Mouse (Mus musculus): ENCODE measurements around the gene Nme9. TPM values are rescaled to one million over a fixed set of nuclear protein-coding genes. Genes with fewer than 3 reads are reported as not detected.
A peak's percentile ranks its signal among the peaks of the same experiment; 100 is the strongest.

Gene Nme9
- polyA plus RNA-seq, 1 experiment from 2014 or later: not detected

DNA sequence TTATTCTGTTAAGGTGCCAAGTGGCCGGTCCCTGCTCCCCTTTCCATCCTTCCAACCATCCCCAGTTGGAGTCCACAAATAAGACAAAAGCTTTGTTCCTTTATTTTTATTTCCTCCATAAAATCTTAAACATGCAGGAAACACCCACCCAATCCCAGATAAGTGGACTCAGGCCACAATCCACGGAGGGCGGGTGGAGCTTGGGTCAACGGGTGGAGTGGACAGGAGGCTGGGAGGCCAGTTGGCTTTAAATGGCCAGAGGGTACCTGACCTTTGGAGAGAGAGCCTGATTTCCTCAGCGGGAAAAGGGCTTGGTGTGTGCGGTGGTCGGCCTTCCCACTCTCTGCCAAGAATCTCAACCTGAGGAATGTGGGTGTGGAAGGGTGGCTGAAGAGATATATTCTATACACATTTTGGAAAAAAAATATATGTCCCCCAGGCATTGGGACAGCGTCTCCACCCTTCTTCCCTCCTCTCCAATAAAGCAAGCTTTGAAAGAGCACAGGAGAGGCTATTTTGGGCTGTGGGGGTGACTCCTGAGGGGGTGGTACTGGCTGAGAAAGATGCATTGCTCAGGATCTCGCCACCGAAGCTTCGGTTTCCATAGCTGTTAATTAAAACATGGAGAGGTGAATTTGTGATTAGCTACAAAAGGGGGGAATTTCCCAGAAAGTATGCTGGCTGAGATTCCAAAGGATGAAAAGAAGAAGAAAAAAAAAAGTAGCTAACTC lies 22.5 kb upstream of the Nme9 start:
- Histone ChIP-seq H3K36me3 (no peaks in the 10 kb centered on the region), H3K27ac (peak overlapping the region; percentile 33; the same call in 1 of the 2 replicates), H3K4me1 (peaks cover 51% of the 10 kb centered on the region), H3K9me3 (no peaks in the 10 kb centered on the region), H3K4me2 (no peak overlapping the region), H3K9ac (no peak overlapping the region), H3K27me3 (no peaks in the 10 kb centered on the region), H3K4me3 (no peak overlapping the region)
- 49% methylated on average over 11 of the region's 11 CpGs for WGBS
- no peak for ATAC-seq (ENCODE audit: insufficient number of reproducible peaks, low FRiP score, low TSS enrichment, low read depth)

DNA sequence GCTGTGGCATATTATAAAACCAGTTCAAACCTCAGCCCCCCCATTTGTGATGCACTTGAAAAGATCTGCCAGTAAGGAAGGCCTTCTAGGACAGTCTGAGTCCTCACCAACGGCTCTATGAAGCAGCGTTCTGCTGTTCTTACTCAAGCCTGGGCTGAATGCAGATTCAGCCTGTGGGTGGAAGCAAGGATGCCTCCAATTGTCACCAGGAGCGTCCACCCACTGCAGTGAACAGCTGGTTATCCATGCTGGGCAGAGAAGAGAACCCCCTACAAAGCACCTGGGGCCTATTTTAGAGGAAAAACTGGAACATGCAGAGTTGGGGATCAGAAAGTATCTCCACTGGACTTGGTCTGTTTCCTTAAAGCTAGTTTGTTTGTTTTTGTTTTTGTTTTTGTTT lies 21.4 kb upstream of the Nme9 start:
- no peak for ATAC-seq (ENCODE audit: insufficient number of reproducible peaks, low FRiP score, low TSS enrichment, low read depth)
- no peaks in the 10 kb centered on the region for H3K9me3 ChIP-seq
- WGBS: 79% methylated on average over 3 of the region's 3 CpGs
- H3K4me2 ChIP-seq: no peak overlapping the region
- H3K4me3 ChIP-seq: no peak overlapping the region
- no peaks in the 10 kb centered on the region for H3K36me3 ChIP-seq
- H3K4me1 ChIP-seq: peaks cover 47% of the 10 kb centered on the region
- no peak overlapping the region for H3K9ac ChIP-seq
- H3K27ac ChIP-seq: no peak overlapping the region
- no peaks in the 10 kb centered on the region for H3K27me3 ChIP-seq

GRCm38 (mm10) chr9:99430806-99431205 lies 20.5 kb upstream of the Nme9 start:
- ATAC-seq (ENCODE audit: insufficient number of reproducible peaks, low FRiP score, low TSS enrichment, low read depth): no peak
- Histone ChIP-seq H3K27ac (no peak overlapping the region), H3K27me3 (no peaks in the 10 kb centered on the region), H3K4me3 (no peak overlapping the region), H3K36me3 (no peaks in the 10 kb centered on the region), H3K9ac (no peak overlapping the region), H3K4me2 (no peak overlapping the region), H3K9me3 (no peaks in the 10 kb centered on the region), H3K4me1 (peaks cover 48% of the 10 kb centered on the region)
- 70% methylated on average over 6 of the region's 6 CpGs for WGBS

DNA sequence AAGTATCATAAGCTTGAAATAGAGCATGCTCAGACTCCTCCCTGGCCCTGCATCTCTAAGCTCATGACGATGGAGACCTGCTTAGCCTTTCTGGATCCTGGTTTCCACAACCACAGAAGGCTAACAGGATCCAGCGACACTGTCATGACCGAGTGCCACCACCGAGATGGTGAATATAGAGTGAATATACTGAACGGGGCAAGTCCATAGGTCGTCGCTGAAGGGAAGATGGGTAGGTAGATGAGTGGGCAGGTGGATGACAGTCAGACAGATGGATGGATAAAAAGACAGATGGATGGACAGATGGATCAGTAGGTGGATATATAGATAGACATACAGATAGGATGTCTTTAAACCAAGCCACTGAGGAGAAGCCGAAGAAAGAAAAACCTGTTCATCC lies 19.9 kb upstream of the Nme9 start:
- WGBS: 86% methylated on average over 8 of the region's 8 CpGs
- no peak overlapping the region for H3K4me3 ChIP-seq
- H3K9ac ChIP-seq: no peak overlapping the region
- H3K36me3 ChIP-seq: no peaks in the 10 kb centered on the region
- H3K9me3 ChIP-seq: no peaks in the 10 kb centered on the region
- H3K4me2 ChIP-seq: no peak overlapping the region
- H3K27me3 ChIP-seq: no peaks in the 10 kb centered on the region
- peaks cover 50% of the 10 kb centered on the region for H3K4me1 ChIP-seq
- no peak for ATAC-seq (ENCODE audit: insufficient number of reproducible peaks, low FRiP score, low TSS enrichment, low read depth)
- no peak overlapping the region for H3K27ac ChIP-seq

- no peak for ATAC-seq (ENCODE audit: insufficient number of reproducible peaks, low FRiP score, low TSS enrichment, low read depth)
- 59% methylated on average over 6 of the region's 6 CpGs for WGBS
- Histone ChIP-seq H3K36me3 (no peaks in the 10 kb centered on the region), H3K4me1 (peaks cover 51% of the 10 kb centered on the region), H3K9ac (no peak overlapping the region), H3K27ac (no peak overlapping the region), H3K9me3 (no peaks in the 10 kb centered on the region), H3K27me3 (no peaks in the 10 kb centered on the region), H3K4me2 (no peak overlapping the region), H3K4me3 (no peak overlapping the region)
Observed at GRCm38 (mm10) chr9:99431963-99432362, 19.3 kb upstream of the Nme9 start.

DNA sequence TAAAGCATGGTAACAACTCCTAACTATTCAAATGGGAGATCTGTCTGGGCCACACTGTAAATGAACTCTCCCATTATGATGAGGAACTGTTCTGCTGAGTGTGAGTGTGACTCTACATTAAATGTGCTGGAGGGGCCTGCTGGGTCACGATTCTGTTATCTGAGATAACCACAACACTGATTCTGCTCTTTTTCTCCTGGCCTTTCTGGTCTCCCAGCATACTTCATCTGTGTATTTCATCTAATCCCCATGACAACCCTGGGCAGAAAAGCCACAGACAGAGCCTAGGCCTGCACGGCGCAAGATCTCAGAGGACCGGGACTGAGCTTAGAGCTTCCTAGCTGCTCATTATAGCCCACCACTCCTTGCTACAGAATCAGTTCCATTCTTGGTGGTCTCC lies 18.8 kb upstream of the Nme9 start:
- no peaks in the 10 kb centered on the region for H3K9me3 ChIP-seq
- WGBS: 89% methylated on average over 4 of the region's 4 CpGs

DNA sequence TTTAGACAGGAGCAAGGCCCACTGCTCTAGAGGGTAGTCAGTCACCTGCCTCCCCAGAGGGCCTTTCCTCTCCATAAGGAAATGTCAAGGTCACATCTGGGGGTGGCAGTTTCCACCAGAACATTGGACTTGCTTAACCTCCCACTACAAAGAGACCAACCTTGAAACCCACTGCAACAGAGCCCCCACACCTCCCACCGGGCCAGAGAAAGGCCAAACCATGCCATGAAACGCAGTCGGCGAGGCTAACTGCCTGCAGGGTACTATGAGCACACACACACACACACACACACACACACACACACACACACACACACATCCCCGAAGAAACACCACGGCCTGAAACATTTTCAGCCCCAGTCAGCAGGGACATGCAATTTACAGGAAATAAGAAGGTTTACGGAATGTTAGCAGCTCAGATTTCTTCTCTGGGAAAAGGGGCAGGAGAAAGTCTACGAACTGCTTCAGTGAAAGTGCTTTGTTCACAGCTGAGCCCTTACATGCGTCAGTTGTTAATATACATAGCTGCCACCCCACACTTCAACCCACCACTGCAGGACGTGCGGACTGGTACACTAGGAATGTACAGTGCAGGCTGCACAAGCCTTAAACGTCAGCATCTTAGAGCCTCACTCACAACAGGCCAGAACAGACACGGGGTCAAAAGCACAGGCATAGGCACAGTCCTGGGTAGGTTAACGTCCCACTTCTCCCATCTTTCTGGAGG lies 16.2 kb upstream of the Nme9 start:
- peaks cover 43% of the 10 kb centered on the region for H3K4me1 ChIP-seq
- peak overlapping the region; percentile 74 for H3K9ac ChIP-seq
- H3K27me3 ChIP-seq: peaks cover 18% of the 10 kb centered on the region
- WGBS: 12% methylated on average over 14 of the region's 14 CpGs
- ATAC-seq (ENCODE audit: insufficient number of reproducible peaks, low FRiP score, low TSS enrichment, low read depth): peak; percentile 43; the same call in 1 of the 2 replicates
- peak overlapping the region; percentile 79 for H3K4me3 ChIP-seq
- H3K27ac ChIP-seq: peak overlapping the region; percentile 90
- peak overlapping the region; percentile 81 for H3K4me2 ChIP-seq
- H3K36me3 ChIP-seq: no peaks in the 10 kb centered on the region
- no peaks in the 10 kb centered on the region for H3K9me3 ChIP-seq

More for the DNA sequence above, 18.8 kb upstream of the Nme9 start:
- Histone ChIP-seq H3K27ac (no peak overlapping the region), H3K4me2 (no peak overlapping the region), H3K36me3 (no peaks in the 10 kb centered on the region), H3K4me1 (peaks cover 56% of the 10 kb centered on the region), H3K27me3 (peaks cover 2% of the 10 kb centered on the region), H3K4me3 (no peak overlapping the region), H3K9ac (no peak overlapping the region)
- no peak for ATAC-seq (ENCODE audit: insufficient number of reproducible peaks, low FRiP score, low TSS enrichment, low read depth)

DNA sequence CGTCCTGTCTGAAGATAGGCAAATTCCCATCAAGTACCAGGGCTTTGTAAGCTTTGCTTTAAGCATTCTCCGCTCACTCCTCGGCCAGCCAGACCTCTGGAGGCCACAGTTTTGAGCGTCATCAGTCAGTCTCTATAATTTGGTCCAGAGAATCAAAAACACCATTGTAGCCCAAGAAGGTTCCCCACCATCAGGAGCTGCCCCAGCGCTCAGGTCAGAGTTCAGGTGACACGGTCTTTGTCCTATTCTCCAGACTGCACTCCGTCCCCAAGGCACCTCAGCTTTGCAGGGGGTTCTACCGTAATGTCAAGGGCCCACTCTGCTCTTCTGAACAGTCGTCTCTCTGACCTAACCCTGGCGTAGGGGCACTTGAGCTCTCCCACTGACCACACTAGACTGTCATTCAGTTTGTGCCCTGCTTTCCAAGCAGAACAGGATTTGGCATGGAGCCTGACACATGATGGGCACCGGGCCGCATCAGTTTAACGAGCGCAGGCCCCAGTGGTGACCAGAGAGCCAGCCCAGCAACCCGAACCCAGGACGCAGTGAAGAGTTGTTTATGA lies 15.6 kb upstream of the Nme9 start:
- peaks cover 18% of the 10 kb centered on the region for H3K27me3 ChIP-seq
- peak overlapping the region; percentile 90 for H3K27ac ChIP-seq
- peak overlapping the region; percentile 79 for H3K4me3 ChIP-seq
- WGBS: 12% methylated on average over 16 of the region's 16 CpGs
- peak overlapping the region; percentile 81 for H3K4me2 ChIP-seq
- no peak for ATAC-seq (ENCODE audit: insufficient number of reproducible peaks, low FRiP score, low TSS enrichment, low read depth)
- H3K9ac ChIP-seq: peak overlapping the region; percentile 74
- H3K36me3 ChIP-seq: no peaks in the 10 kb centered on the region
- peaks cover 43% of the 10 kb centered on the region for H3K4me1 ChIP-seq
- no peaks in the 10 kb centered on the region for H3K9me3 ChIP-seq

DNA sequence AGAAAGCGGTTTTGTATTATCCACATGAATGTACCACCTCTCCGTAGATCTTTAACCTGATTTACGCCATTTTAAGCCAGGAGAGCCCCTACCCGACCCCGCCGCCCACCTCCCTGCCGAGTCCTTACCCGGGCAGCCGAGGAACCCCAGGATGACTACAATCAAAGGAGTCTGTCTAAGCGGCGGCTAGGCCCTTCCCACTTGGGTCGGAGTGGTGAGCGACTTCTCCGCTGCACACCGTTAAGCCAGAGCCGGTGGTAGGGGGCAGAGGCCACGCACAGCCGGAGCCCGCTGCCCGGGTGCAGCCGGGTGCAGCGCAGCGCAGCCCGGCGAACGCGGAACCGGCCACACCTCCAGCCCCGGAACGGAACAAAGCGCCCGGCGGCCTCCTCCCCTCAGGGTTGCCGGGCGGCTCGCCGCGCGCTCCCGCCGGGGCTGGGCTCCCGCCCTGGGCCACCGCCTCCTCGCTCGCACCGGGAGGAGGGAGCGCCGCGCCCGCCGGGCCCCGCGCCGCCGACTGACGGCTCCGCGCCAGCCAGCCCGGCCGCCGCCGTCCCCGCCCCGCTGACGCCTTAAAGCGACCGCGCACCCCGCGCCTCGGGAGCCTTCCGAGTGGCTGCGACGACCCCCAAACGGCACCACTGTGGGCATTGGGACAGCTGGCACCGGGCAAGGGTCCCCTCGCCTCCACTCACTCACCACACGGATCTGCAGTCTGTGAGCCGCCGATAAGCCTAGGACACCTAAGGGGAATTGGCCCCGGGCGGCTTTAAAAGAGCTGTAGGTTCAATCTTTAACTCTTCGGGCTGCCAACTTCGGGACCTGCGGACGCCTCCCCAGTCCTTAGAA lies 14.9 kb upstream of the Nme9 start:
- Histone ChIP-seq H3K36me3 (no peaks in the 10 kb centered on the region), H3K4me3 (peak overlapping the region; percentile 79), H3K4me2 (peak overlapping the region; percentile 81), H3K9me3 (no peaks in the 10 kb centered on the region), H3K4me1 (peaks cover 43% of the 10 kb centered on the region), H3K9ac (peak overlapping the region; percentile 74), H3K27ac (peak overlapping the region; percentile 90), H3K27me3 (peaks cover 18% of the 10 kb centered on the region)
- peak; percentile 62 for ATAC-seq (ENCODE audit: insufficient number of reproducible peaks, low FRiP score, low TSS enrichment, low read depth)
- under 1% methylated on average over 68 of the region's 86 CpGs for WGBS

DNA sequence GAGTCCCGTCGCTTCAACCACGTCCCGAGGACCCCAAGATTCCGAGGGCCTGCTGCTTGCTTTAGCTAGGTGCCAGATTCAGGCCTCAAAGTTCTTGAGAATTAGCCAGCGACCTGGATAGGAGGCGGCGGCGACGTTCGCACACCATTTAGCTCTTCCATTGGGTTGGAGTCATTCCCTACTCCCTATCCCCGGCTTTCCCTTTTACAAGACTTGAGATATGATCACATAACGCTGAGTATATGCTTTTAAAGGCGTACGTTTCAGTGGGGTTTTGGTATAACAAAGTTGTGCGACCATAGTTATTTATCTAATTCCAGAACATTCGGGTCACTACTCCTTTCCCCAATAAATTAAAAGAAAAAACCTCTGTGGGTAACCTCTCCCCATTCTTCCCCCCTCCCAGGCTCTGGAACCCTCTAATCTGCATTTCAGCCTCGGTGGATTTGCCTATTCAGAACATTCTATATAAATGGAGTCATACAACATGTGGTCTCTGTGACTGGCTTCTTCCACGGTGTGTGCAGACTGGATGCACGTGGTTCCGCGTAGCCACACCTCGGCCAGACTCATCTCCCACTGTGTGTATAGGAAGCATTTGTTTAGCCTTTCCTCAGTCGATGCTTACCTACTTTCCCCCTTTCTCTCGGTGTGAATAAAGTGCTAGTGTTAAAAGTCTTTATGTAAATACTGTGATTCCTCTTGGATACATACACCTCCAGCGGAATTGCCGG lies 14.1 kb upstream of the Nme9 start, which contains the start of gene Mras:
Gene Mras, minus strand, starts transcription at position 351 of the 734 bp plus-strand sequence.
- H3K27me3 ChIP-seq: peaks cover 18% of the 10 kb centered on the region
- H3K9ac ChIP-seq: peak within 1 kb of the TSS; percentile 74
- H3K36me3 ChIP-seq: no peaks in the 10 kb centered on the region
- peaks cover 39% of the 10 kb centered on the region for H3K4me1 ChIP-seq
- ATAC-seq (ENCODE audit: insufficient number of reproducible peaks, low FRiP score, low TSS enrichment, low read depth): no peak
- H3K27ac ChIP-seq: peak within 1 kb of the TSS; percentile 90
- H3K4me3 ChIP-seq: peak within 1 kb of the TSS; percentile 79
- WGBS: 16% methylated on average over 27 of the region's 27 CpGs
- no peaks in the 10 kb centered on the region for H3K9me3 ChIP-seq
- H3K4me2 ChIP-seq: peak within 1 kb of the TSS; percentile 81
